Mouse (Mus musculus) intestine, postnatal 0 days (tissue): Measurements from ENCODE around the gene Cntf. TPM values are rescaled to one million over a fixed set of nuclear protein-coding genes. Genes with fewer than 3 reads are reported as not detected.

Source experiments
- ATAC-seq: fragments of 200-750 bp; cut with Nextera tagmentation; 2 replicates; pipeline ENCODE4 v1.8.0; 2017; ENCODE audit warnings: mild to moderate bottlenecking, moderate TSS enrichment, moderate library complexity
- H3K27ac ChIP-seq: fragments of 300-500 bp; sonication (generic); 2 replicates; pipeline ENCODE4 v1.5.1; 2014; ENCODE audit warnings: mild to moderate bottlenecking, low read depth, low read length, moderate library complexity
- H3K27me3 ChIP-seq: fragments of 300-500 bp; sonication (generic); replicated peaks from 2 replicates; pipeline ENCODE4 v1.6.1; 2014; ENCODE audit warnings: low read length, mixed read lengths; ENCODE audit not compliant: control insufficient read depth, insufficient read depth
- H3K36me3 ChIP-seq: fragments of 300-500 bp; sonication (generic); 2 replicates; pipeline ENCODE4 v1.6.1; 2014; ENCODE audit warnings: mild to moderate bottlenecking, moderate library complexity; ENCODE audit not compliant: control insufficient read depth, insufficient read depth
- H3K4me1 ChIP-seq: fragments of 300-500 bp; sonication (generic); replicated peaks from 2 replicates; pipeline ENCODE4 v1.6.1; 2014; ENCODE audit warnings: antibody characterized with exemption, low read length, mixed read lengths; ENCODE audit not compliant: control insufficient read depth, insufficient read depth
- H3K4me2 ChIP-seq: fragments of 300-500 bp; sonication (generic); replicated peaks from 2 replicates; pipeline ENCODE4 v1.6.1; 2014; ENCODE audit warnings: low read depth, mild to moderate bottlenecking, moderate library complexity
- H3K4me3 ChIP-seq: fragments of 300-500 bp; sonication (generic); 2 replicates; pipeline ENCODE4 v1.5.1; 2014; ENCODE audit warnings: low read depth, low read length
- H3K9ac ChIP-seq: fragments of 300-500 bp; sonication (generic); 2 replicates; pipeline ENCODE4 v1.6.1; 2014; ENCODE audit warnings: mild to moderate bottlenecking, low read depth, low read length
- H3K9me3 ChIP-seq: fragments of 300-500 bp; sonication (generic); 2 replicates; pipeline ENCODE4 v1.6.1; 2016; ENCODE audit warnings: mixed run types; ENCODE audit not compliant: control insufficient read depth
- CTCF ChIP-seq: sonication (generic); IDR thresholded peaks from 2 replicates; pipeline ENCODE4 v1.5.1; 2016; ENCODE audit warnings: low read depth, mild to moderate bottlenecking, control low read depth, antibody characterized with exemption, moderate library complexity
- WGBS: fragments of 180-500 bp; shearing (Covaris S2); extraction: QIAGEN DNeasy Blood & Tissue Kit; methylation state at CpG from one replicate; pipeline ENCODE4 v1.1.7; 2014; 5-methylcytosine and 5-hydroxymethylcytosine counted together
- polyA plus RNA-seq: library from polyadenylated mRNA; unstranded; fragments of >200 nt; fragmentation: Nextera tagmentation; extraction: Ambion mirVana; gene quantifications from 2 replicates; pipeline ENCODE4 v1.2.1, GENCODE M21; 2015

Cntf gene
- 0.93 and 1.1 TPM in 2 replicates for polyA plus RNA-seq

DNA sequence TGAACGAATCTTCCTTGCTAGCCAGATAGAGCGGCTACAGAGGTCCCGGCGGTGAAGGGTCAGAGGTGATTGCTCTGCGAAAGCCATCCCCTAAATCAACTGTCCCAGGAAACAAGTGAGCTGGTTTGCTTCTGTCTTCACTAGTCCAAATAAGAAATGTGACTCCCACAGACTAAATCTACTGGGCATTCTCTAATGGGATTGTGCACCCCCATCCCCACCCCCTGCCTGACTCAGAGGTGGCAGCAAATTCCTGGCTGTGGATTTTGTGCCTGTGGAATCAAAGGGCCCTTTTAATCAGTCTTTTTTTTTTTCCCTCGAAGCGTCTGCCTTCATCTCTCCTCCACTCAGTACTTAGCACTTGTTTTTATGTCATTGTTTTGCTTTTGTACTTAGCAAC, at the start of gene Cntf:
Cntf (minus strand) TSS at position 325 of the 400 bp plus-strand sequence.
- ATAC-seq = no peak
- H3K4me3 ChIP-seq = no peak within 1 kb of the TSS

GRCm38 (mm10) chr19:12813883-12814282, 48.5 kb upstream of the Cntf start:
- no peak overlapping the region for H3K27ac ChIP-seq
- H3K4me3 ChIP-seq = no peak overlapping the region
- H3K9ac ChIP-seq = no peak overlapping the region
- H3K4me2 ChIP-seq = no peak overlapping the region
- H3K27me3 ChIP-seq = no peaks in the 10 kb centered on the region
- no peaks in the 10 kb centered on the region for H3K36me3 ChIP-seq
- H3K4me1 ChIP-seq = no peaks in the 10 kb centered on the region
- ATAC-seq = no peak
- no peaks in the 10 kb centered on the region for H3K9me3 ChIP-seq
- no peak for TF ChIP-seq CTCF
- WGBS = 74% methylated on average over 1 of the region's 1 CpGs

More for the DNA sequence above, at the start of gene Cntf:
- Histone ChIP-seq H3K9me3 (no peaks in the 10 kb centered on the region), H3K27ac (no peak within 1 kb of the TSS), H3K4me1 (no peaks in the 10 kb centered on the region), H3K36me3 (peaks cover 40% of the 10 kb centered on the region), H3K27me3 (no peaks in the 10 kb centered on the region), H3K4me2 (no peak within 1 kb of the TSS), H3K9ac (no peak within 1 kb of the TSS)
- TF ChIP-seq CTCF = no peak
- 78% methylated on average over 7 of the region's 7 CpGs for WGBS

GRCm38 (mm10) chr19:12812644-12813364, 47.4 kb upstream of the Cntf start:
- H3K9ac ChIP-seq = no peak overlapping the region
- H3K4me2 ChIP-seq = no peak overlapping the region
- no peak overlapping the region for H3K4me3 ChIP-seq
- ATAC-seq = no peak
- TF ChIP-seq CTCF = no peak
- H3K9me3 ChIP-seq = no peaks in the 10 kb centered on the region
- no peaks in the 10 kb centered on the region for H3K36me3 ChIP-seq
- no peak overlapping the region for H3K27ac ChIP-seq
- H3K27me3 ChIP-seq = no peaks in the 10 kb centered on the region
- H3K4me1 ChIP-seq = no peaks in the 10 kb centered on the region
- WGBS = 60% methylated on average over 1 of the region's 1 CpGs

- Histone ChIP-seq H3K4me2 (no peak overlapping the region), H3K4me3 (no peak overlapping the region), H3K27ac (no peak overlapping the region), H3K36me3 (no peaks in the 10 kb centered on the region), H3K9me3 (no peaks in the 10 kb centered on the region), H3K9ac (no peak overlapping the region), H3K4me1 (no peaks in the 10 kb centered on the region), H3K27me3 (no peaks in the 10 kb centered on the region)
- no peak for TF ChIP-seq CTCF
- WGBS = 66% methylated on average over 2 of the region's 2 CpGs
- no peak for ATAC-seq
These were observed 40.8 kb upstream of the Cntf start for GRCm38 (mm10) chr19:12806214-12806613.

- Histone ChIP-seq H3K27me3 (no peaks in the 10 kb centered on the region), H3K9me3 (no peaks in the 10 kb centered on the region), H3K36me3 (no peaks in the 10 kb centered on the region), H3K9ac (no peak overlapping the region), H3K4me1 (no peaks in the 10 kb centered on the region), H3K4me2 (no peak overlapping the region), H3K27ac (no peak overlapping the region), H3K4me3 (no peak overlapping the region)
- no peak for TF ChIP-seq CTCF
- no peak for ATAC-seq
- 79% methylated on average over 3 of the region's 3 CpGs for WGBS
These were observed 40.3 kb upstream of the Cntf start for GRCm38 (mm10) chr19:12805730-12806129.

DNA sequence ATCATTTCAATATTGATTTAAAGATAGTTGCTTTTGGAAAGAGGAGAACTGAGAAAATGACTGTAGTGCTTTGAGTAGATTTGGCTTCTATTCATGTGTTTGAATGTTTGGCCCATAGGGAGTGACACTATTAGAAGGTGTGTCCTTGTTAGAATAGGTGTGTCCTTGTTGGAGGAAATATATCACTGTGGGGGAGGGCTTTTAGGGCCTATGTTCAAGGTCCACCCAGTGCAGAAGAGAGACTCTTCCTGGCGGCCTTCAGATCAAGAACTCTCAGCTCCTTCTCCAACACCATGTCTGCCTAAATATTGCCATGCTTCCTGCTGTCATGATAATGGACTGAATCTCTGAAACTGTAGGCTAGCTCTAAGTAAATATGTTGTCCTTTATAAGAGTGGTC, 38.8 kb upstream of the Cntf start:
- H3K9me3 ChIP-seq = no peaks in the 10 kb centered on the region
- TF ChIP-seq CTCF = no peak
- no peaks in the 10 kb centered on the region for H3K4me1 ChIP-seq
- WGBS = 45% methylated on average over 1 of the region's 1 CpGs
- no peaks in the 10 kb centered on the region for H3K27me3 ChIP-seq
- ATAC-seq = peak; percentile 92
- H3K27ac ChIP-seq = no peak overlapping the region
- no peak overlapping the region for H3K4me2 ChIP-seq
- H3K4me3 ChIP-seq = no peak overlapping the region
- no peak overlapping the region for H3K9ac ChIP-seq
- no peaks in the 10 kb centered on the region for H3K36me3 ChIP-seq

- Histone ChIP-seq H3K27ac (no peak overlapping the region), H3K9ac (no peak overlapping the region), H3K4me2 (no peak overlapping the region), H3K27me3 (no peaks in the 10 kb centered on the region), H3K9me3 (no peaks in the 10 kb centered on the region), H3K36me3 (no peaks in the 10 kb centered on the region), H3K4me1 (no peaks in the 10 kb centered on the region; the same call in 1 of the 2 replicates), H3K4me3 (no peak overlapping the region)
- no peak for TF ChIP-seq CTCF
- no peak for ATAC-seq
- WGBS = 78% methylated on average over 3 of the region's 3 CpGs
These were observed 37.4 kb upstream of the Cntf start for GRCm38 (mm10) chr19:12802830-12803229.
